Mouse (Mus musculus) cerebellum, postnatal 14 days (tissue): Measurements from ENCODE around the gene Gm4559.
"Not testable (repeated sequence)": the region's sequence is repeated elsewhere in the genome, so short reads cannot be mapped to it uniquely, and the experiment has no call there.

Experiments used
- DNase-seq, 2 experiments: peaks; one replicate each; pipeline ENCODE4 v3.0.0; 2021; ENCODE audit warnings: mixed read lengths in 2 of 2

Gene Gm4559

DNA sequence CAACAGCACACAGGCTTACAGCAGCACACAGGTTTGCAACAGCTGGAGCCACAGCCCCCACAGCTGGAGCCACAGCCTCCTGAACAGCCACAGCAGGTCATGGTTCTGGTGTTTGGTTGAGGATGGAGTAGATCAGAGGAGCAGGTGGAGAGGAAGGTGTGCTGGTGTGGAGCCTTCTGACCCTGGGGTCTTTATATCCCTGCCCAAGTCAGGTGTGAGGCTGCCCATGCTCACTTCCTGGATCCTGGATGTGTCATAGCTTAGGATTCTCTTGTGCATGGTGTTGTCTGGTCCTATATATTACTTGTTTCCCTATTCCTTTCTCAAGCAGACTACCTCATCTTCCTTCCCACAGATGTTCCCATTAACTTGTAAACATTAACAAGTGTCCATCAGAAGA lies at the start of gene Gm4559:
Gene Gm4559 (minus strand): TSS at position 101 of the 400 bp plus-strand sequence.
- DNase-seq = not testable (repeated sequence)

GRCm38 (mm10) chr7:142323396-142324117 lies 49.4 kb upstream of the Gm4559 start:
- DNase-seq = no peak

GRCm38 (mm10) chr7:142322641-142323040 lies 48.5 kb upstream of the Gm4559 start:
- no peak for DNase-seq

- DNase-seq = not testable (repeated sequence)
These were observed 47.6 kb upstream of the Gm4559 start for GRCm38 (mm10) chr7:142321637-142322306.

- no peak for DNase-seq
These were observed 46.7 kb upstream of the Gm4559 start for GRCm38 (mm10) chr7:142320906-142321305.

DNA sequence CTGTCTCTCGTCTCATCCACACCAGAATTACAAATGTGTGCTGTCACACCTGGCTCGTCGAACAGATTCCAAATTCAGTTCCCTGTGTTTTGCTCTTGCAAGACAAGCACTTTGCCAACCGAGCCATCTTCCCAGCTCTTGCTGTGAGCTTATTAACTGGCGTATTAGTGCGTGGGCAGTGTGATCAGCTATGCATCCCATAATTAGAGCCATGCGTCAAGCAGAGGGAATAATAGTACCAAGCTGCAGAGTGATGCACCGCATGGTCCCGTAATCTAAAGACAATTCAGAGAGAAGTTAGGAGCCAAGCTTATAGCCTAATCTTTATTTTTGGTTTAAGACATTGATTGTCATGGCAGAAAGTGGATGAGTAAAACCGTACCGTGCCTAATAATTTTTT lies 45.0 kb upstream of the Gm4559 start:
- DNase-seq = no peak

DNA sequence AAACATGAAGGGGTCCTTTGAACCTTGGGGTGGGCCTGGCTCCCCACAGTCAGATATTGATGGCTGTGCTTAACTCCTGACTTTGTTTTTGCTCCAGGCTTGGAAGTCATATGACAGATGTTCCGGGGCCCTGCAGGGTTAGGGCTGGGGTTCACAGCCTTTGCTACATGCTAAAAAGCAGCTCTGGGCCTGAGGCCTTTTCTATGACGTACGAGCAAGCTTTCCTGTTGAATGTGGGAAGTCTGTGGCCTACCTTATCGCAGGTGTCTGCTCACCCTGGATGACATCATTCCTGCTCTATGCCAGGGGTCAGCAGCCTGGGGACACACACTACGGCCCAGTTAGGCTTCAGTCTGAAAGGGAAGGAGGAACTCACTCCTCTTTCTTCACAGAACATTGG lies 43.1 kb upstream of the Gm4559 start:
- DNase-seq = no peak

DNA sequence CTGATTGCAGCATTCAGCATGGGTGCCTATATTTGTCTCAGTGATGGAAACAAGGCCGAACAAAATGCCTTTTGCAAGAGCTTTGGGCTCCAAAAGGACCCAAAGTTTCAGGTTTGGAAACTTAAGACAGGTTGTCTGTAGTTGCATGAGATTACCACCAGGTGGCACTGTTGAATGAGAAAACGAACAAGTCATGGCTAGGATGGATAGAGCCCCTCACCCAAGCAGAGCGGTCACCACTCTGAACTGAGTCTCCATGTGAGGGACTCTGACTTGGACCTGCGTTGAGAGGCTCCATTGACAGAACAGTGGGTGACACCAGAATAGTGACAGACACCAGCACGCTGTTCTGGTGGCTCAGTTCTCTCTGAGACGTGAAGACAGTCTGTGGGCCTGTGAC lies 42.4 kb upstream of the Gm4559 start:
- DNase-seq = peak; percentile 66 to 71

DNA sequence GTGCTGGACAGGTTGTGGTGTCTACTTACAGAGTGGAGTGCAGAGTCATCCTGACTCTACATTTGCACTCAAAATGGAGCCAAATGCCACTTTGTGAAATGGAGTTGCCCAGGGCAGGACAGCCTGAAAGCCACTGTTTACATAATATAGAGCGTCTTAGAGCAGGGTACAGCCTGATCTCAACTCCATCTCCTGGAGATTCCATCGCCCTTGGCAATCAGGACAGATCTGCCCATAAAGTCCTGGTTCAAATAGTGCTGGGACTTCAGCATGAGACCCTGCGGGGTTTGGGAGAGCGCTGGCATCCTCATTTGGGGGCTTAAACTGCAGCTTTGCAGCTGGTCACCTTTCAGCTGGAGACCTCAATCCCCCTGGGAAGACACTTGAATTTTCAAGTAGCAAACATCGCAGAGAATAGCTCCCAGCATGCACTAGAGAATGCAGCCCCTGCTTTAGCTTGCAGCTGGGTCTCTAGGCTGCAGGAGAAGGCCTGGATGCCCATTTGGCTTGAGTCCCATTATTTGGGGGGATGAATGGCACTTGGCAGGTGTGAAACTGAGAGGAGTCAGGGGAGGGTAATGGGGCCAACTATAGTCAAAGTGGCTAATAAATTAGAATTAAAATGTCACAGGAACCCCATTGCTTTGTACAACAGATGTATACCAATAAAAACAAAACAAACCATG lies 40.6 kb upstream of the Gm4559 start:
- no peak for DNase-seq

- not testable (repeated sequence) for DNase-seq
These were observed 29.8 kb upstream of the Gm4559 start for GRCm38 (mm10) chr7:142303929-142304328.

GRCm38 (mm10) chr7:142303249-142303648 lies 29.1 kb upstream of the Gm4559 start, which contains the start of gene Krtap5-4:
Krtap5-4 (plus strand) TSS chr7:142303549.
- DNase-seq = no peak

DNA sequence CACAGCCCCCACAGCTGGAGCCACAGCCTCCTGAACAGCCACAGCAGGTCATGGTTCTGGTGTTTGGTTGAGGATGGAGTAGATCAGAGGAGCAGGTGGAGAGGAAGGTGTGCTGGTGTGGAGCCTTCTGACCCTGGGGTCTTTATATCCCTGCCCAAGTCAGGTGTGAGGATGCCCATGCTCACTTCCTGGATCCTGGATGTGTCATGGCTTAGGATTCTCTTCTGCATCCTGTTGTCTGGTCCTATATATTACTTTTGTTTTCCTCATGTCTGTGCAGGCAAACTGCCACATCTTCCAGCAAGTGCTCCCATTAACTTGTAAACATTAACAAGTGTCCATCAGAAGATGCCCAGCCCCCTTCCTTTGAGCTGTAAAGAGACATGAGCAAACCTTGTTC lies 22.9 kb upstream of the Gm4559 start, which contains the start of gene Krtap5-1:
Gene Krtap5-1 (minus strand): TSS at position 101 of the 400 bp plus-strand sequence.
- not testable (repeated sequence) for DNase-seq

DNA sequence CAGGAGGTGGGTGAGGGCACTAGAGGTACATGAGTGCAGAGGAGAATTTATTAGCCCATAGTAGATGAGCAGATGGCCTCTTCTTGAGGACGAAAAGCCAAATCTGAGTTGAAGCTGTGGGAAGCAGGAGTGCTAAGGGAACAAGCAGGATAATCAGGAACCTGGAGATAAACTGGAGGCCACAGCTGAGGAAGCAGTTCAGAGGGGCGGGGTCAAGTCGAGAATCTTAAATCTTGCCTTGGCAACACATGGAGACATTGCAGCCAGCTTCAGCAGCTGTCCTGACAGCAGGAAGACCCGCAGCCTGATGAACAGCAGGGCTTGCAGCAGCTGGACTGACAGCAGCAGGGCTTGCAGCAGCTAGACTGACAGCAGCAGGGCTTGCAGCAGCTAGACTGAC lies 21.9 kb upstream of the Gm4559 start:
- not testable (repeated sequence) for DNase-seq

- DNase-seq = no peak
These were observed 21.3 kb upstream of the Gm4559 start for GRCm38 (mm10) chr7:142295418-142295817.

- peak; percentile 63 to 68 for DNase-seq
These were observed 19.7 kb upstream of the Gm4559 start for GRCm38 (mm10) chr7:142293851-142294250.

DNA sequence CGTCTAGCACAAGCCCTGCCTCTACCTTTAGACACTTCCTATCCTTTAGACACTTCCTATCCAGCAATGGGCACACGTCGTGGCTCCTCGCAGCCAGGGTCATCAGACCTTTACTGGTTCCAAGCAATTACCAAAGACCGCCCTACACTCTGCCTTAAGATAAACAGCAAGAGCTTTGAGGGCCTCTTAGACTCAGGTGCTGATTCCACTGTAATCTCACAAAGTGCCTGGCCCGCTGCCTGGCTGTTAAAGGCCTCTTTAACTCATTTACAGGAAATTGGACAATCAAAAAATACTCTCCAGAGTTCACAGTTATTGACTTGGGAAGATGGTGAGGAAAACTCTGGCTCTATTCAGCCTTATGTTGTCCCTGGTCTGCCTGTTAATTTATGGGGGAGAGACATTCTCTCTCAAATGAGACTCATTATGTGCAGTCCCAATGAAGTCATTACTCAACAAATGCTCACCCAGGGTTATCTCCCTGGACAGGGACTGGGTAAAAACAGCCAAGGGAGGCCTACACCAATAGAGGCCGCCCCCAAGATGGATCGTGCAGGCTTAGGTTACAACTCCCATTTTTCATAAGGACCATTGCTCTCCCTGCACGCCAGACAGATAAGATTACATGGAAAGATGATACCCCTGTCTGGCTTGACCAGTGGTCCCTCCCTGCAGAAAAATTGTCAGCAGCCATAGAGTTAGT lies 11.9 kb upstream of the Gm4559 start:
- DNase-seq = peak in 1 of 2 experiments; percentile 18

DNA sequence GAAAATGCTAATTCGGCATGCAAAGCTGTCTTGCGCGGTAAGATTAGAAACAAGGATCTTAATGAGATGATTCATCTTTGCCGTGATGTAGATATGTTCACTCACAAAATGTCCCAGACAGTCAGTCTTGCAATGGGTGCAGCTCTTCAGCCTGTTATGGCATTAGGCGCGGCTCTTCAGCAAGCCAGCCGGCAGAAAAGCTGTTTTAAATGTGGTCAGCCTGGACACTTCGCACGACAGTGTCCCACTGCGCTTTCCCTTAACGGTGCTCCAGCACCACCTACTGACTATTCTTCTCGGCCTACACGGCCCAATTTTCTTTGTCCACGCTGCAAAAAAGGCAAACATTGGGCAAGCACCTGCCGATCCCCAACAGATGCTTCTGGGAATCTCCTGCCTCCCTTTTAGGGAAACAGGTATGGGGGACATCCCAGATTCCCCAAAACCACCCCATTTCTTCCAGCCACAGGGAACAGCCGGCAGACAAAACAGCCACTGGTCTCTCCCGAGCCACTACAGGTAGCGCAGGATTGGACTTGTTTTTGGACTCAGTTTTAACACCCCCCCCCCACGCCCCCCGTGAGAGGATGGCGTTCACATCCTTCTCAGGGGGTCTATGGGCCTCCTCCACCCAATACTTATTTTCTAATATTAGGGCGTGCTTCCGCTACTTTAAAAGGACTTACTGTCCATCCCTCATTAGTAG lies 11.1 kb upstream of the Gm4559 start:
- DNase-seq = peak; percentile 66 to 67

GRCm38 (mm10) chr7:142284615-142285080 lies 10.5 kb upstream of the Gm4559 start:
- DNase-seq = peak; percentile 97 to 99

DNA sequence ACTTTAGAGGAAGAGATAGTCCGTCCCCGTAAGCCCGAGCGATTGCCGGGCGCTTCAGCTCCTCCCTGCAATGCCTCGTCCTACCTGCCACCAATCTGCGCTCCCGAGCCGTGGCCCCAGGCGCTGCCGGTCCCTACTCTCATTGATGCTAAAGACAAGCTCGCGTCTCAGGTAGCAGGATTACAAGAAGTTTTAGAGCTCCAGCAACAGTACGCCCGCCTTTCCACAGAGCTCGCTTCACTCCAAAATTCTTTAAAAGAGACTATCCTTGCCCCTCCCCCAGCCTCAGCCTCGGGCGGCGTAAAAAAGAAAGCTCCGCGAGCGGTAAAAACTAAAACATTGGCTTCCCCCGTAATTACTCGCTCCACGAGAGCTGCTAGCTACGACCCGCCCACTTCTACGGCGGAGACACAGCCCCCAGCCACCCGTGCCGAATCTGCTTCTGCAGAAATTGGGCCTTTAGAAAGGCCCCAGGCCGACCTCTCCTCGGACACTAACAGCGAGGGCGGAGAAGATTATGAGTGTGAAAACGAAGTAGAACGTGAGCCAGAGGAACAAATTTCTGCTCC lies 9.9 kb upstream of the Gm4559 start:
- peak; percentile 67 for DNase-seq

DNA sequence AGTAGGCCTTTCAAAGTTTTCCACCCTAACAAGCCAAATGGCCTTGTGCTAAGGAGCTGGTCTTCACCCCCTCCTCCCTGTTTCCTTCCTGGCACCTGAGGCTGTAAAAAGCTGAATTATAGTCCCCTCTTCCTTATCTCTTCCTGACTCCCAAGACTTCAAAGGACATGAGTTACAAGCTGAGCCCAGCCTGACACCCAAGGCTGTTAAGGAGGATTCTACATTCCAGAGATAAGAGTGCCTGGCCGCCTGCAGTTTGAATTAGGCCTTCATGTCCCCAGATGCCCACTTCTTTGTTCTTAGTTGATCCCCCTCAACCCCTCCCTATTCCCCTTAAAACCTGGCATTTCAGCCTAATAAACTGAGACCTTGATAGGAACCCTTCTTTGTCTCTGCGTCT lies 8.7 kb upstream of the Gm4559 start:
- DNase-seq = not testable (repeated sequence)

- not testable (repeated sequence) for DNase-seq
These were observed 5.1 kb upstream of the Gm4559 start for GRCm38 (mm10) chr7:142279291-142279690.

- DNase-seq = peak; percentile 83 to 87
These were observed 4.0 kb upstream of the Gm4559 start for GRCm38 (mm10) chr7:142278183-142278582.
